Mouse (Mus musculus): ENCODE data around the gene Polr2l.

Polr2l gene

GRCm38 (mm10) chr7:141475011-141475804 lies at the start of gene Polr2l, which contains the start of gene Tspan4:
Gene Polr2l (minus strand): TSS chr7:141475132.
Gene Tspan4 (plus strand): TSS chr7:141475240.
- peak; percentile 69 to 85 for DNase-seq (ENCODE audit: low spot score in 2 of 2)

- no peak for DNase-seq (ENCODE audit: low spot score in 2 of 2)
These were observed 49.3 kb upstream of the Polr2l start for GRCm38 (mm10) chr7:141524271-141524670.

- no peak for DNase-seq (ENCODE audit: low spot score in 2 of 2)
These were observed 48.1 kb upstream of the Polr2l start for GRCm38 (mm10) chr7:141523007-141523406.

GRCm38 (mm10) chr7:141519795-141520194 lies 44.9 kb upstream of the Polr2l start:
- DNase-seq (ENCODE audit: low spot score in 2 of 2) = no peak

GRCm38 (mm10) chr7:141518926-141519325 lies 44.0 kb upstream of the Polr2l start:
- no peak for DNase-seq (ENCODE audit: low spot score in 2 of 2)

GRCm38 (mm10) chr7:141518296-141518695 lies 43.4 kb upstream of the Polr2l start:
- no peak for DNase-seq (ENCODE audit: low spot score in 2 of 2)

GRCm38 (mm10) chr7:141517638-141518037 lies 42.7 kb upstream of the Polr2l start:
- no peak for DNase-seq (ENCODE audit: low spot score in 2 of 2)

GRCm38 (mm10) chr7:141510681-141511191 lies 35.8 kb upstream of the Polr2l start:
- no peak for DNase-seq (ENCODE audit: low spot score in 2 of 2)

- no peak for DNase-seq (ENCODE audit: low spot score in 2 of 2)
These were observed 35.3 kb upstream of the Polr2l start for GRCm38 (mm10) chr7:141510196-141510595.

- no peak for DNase-seq (ENCODE audit: low spot score in 2 of 2)
These were observed 33.2 kb upstream of the Polr2l start for GRCm38 (mm10) chr7:141508160-141508559.

- DNase-seq (ENCODE audit: low spot score in 2 of 2) = no peak
These were observed 31.3 kb upstream of the Polr2l start for GRCm38 (mm10) chr7:141506278-141506677.

- peak in 1 of 2 experiments; percentile 44 for DNase-seq (ENCODE audit: low spot score in 2 of 2)
These were observed 27.6 kb upstream of the Polr2l start for GRCm38 (mm10) chr7:141502556-141502905.

- peak in 1 of 2 experiments; percentile 49 for DNase-seq (ENCODE audit: low spot score in 2 of 2)
These were observed 27.1 kb upstream of the Polr2l start for GRCm38 (mm10) chr7:141501820-141502555.

- DNase-seq (ENCODE audit: low spot score in 2 of 2) = no peak
These were observed 22.7 kb upstream of the Polr2l start for GRCm38 (mm10) chr7:141497600-141497999.

GRCm38 (mm10) chr7:141495940-141496339 lies 21.0 kb upstream of the Polr2l start:
- no peak for DNase-seq (ENCODE audit: low spot score in 2 of 2)

GRCm38 (mm10) chr7:141495379-141495778 lies 20.4 kb upstream of the Polr2l start:
- DNase-seq (ENCODE audit: low spot score in 2 of 2) = no peak

GRCm38 (mm10) chr7:141493729-141494128 lies 18.8 kb upstream of the Polr2l start:
- no peak for DNase-seq (ENCODE audit: low spot score in 2 of 2)

- DNase-seq (ENCODE audit: low spot score in 2 of 2) = no peak
These were observed 17.8 kb upstream of the Polr2l start for GRCm38 (mm10) chr7:141492738-141493137.

- no peak for DNase-seq (ENCODE audit: low spot score in 2 of 2)
These were observed 16.2 kb upstream of the Polr2l start for GRCm38 (mm10) chr7:141491151-141491550.

- DNase-seq (ENCODE audit: low spot score in 2 of 2) = no peak
These were observed 12.2 kb upstream of the Polr2l start for GRCm38 (mm10) chr7:141487141-141487540.

GRCm38 (mm10) chr7:141486239-141486638 lies 11.3 kb upstream of the Polr2l start:
- DNase-seq (ENCODE audit: low spot score in 2 of 2) = no peak

- DNase-seq (ENCODE audit: low spot score in 2 of 2) = peak in 1 of 2 experiments; percentile 82
These were observed 10.7 kb upstream of the Polr2l start for GRCm38 (mm10) chr7:141485606-141486005.

- DNase-seq (ENCODE audit: low spot score in 2 of 2) = no peak
These were observed 10.3 kb upstream of the Polr2l start for GRCm38 (mm10) chr7:141485186-141485585.
